Mouse (Mus musculus) embryonic facial prominence, embryonic 15.5 days (tissue): ENCODE results near the gene Ngf. TPM values are rescaled to one million over a fixed set of nuclear protein-coding genes. Genes with fewer than 3 reads are reported as not detected.

Experiments
- ATAC-seq: fragments of 200-750 bp; cut with Nextera tagmentation; 2 replicates; pipeline ENCODE4 v1.8.0; 2017; ENCODE audit warnings: low read depth, moderate TSS enrichment; ENCODE audit not compliant: insufficient number of reproducible peaks, low FRiP score, low TSS enrichment
- H3K27ac ChIP-seq: fragments of 300-500 bp; sonication (generic); replicated peaks from 2 replicates; pipeline ENCODE4 v1.5.1; 2015; ENCODE audit warnings: mild to moderate bottlenecking, inconsistent platforms
- H3K27me3 ChIP-seq: fragments of 300-500 bp; sonication (generic); 2 replicates; pipeline ENCODE4 v1.6.1; 2015; ENCODE audit warnings: inconsistent platforms
- H3K36me3 ChIP-seq: fragments of 300-500 bp; sonication (generic); 2 replicates; pipeline ENCODE4 v1.6.1; 2015; ENCODE audit warnings: mild to moderate bottlenecking, inconsistent platforms
- H3K4me1 ChIP-seq: fragments of 300-500 bp; sonication (generic); 2 replicates; pipeline ENCODE4 v1.6.1; 2015; ENCODE audit warnings: inconsistent platforms
- H3K4me2 ChIP-seq: fragments of 300-500 bp; sonication (generic); replicated peaks from 2 replicates; pipeline ENCODE4 v1.6.1; 2015; ENCODE audit warnings: mild to moderate bottlenecking, inconsistent platforms
- H3K4me3 ChIP-seq: fragments of 300-500 bp; sonication (generic); replicated peaks from 2 replicates; pipeline ENCODE4 v1.5.1; 2015; ENCODE audit warnings: mild to moderate bottlenecking, inconsistent platforms
- H3K9ac ChIP-seq: fragments of 300-500 bp; sonication (generic); 2 replicates; pipeline ENCODE4 v1.6.1; 2015; ENCODE audit warnings: inconsistent platforms
- H3K9me3 ChIP-seq: fragments of 300-500 bp; sonication (generic); replicated peaks from 2 replicates; pipeline ENCODE4 v1.6.1; 2016; ENCODE audit warnings: inconsistent platforms
- WGBS: fragments of 180-500 bp; shearing (Covaris S2); methylation state at CpG from one replicate; pipeline ENCODE4 v1.1.7; 2015; 5-methylcytosine and 5-hydroxymethylcytosine counted together
- polyA plus RNA-seq: library from polyadenylated mRNA; unstranded; fragments of >200 nt; fragmentation: Nextera tagmentation; extraction: Ambion mirVana; gene quantifications from 2 replicates; pipeline ENCODE4 v1.2.1, GENCODE M21; 2015

Ngf gene
- polyA plus RNA-seq, 1 experiment from 2014 or later, result 9.7 TPM

- Histone ChIP-seq H3K27ac (no peak overlapping the region), H3K27me3 (no peaks in the 10 kb centered on the region), H3K4me2 (no peak overlapping the region), H3K9me3 (no peaks in the 10 kb centered on the region), H3K9ac (no peak overlapping the region), H3K36me3 (no peaks in the 10 kb centered on the region), H3K4me3 (no peak overlapping the region), H3K4me1 (0 out of 2 replicates have a peak, but pooled peaks cover 3% of the 10 kb centered on the region)
- no peak for ATAC-seq
- WGBS, result 66% methylated on average over 6 of the region's 6 CpGs
Measured at GRCm38 (mm10) chr3:102553935-102554670, 84.4 kb downstream of the Ngf start.

DNA sequence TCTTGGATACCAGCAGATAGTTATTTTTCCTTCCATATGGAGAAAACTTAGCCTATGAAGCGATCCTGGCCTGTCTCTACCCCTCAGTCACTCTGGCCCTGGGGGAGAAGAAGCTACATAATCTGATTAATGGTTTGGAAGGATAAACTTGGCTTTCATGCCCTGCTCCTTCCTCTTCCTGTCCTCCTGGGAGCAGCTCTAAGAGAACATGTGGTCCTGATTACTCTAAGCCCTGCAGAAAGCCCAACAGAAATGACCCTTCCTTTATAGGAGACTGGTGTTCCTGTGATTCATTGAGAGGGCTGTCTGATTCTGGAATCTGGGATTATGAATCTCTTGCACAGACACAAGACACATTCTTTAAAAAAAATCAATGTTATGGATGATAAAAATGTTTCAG, 86.4 kb downstream of the Ngf start:
- 0 out of 2 replicates have a peak, but pooled peaks cover 3% of the 10 kb centered on the region for H3K4me1 ChIP-seq
- WGBS, result 36% methylated on average over 1 of the region's 1 CpGs
- H3K36me3 ChIP-seq, result no peaks in the 10 kb centered on the region
- H3K27ac ChIP-seq, result no peak overlapping the region
- no peaks in the 10 kb centered on the region for H3K9me3 ChIP-seq
- no peaks in the 10 kb centered on the region for H3K27me3 ChIP-seq
- H3K4me3 ChIP-seq, result no peak overlapping the region
- H3K4me2 ChIP-seq, result no peak overlapping the region
- no peak overlapping the region for H3K9ac ChIP-seq
- no peak for ATAC-seq

GRCm38 (mm10) chr3:102556645-102557044, 86.9 kb downstream of the Ngf start:
- no peaks in the 10 kb centered on the region for H3K9me3 ChIP-seq
- H3K4me1 ChIP-seq, result 0 out of 2 replicates have a peak, but pooled peaks cover 3% of the 10 kb centered on the region
- H3K36me3 ChIP-seq, result no peaks in the 10 kb centered on the region
- no peaks in the 10 kb centered on the region for H3K27me3 ChIP-seq
- no peak overlapping the region for H3K4me2 ChIP-seq
- no peak overlapping the region for H3K9ac ChIP-seq
- H3K27ac ChIP-seq, result no peak overlapping the region
- H3K4me3 ChIP-seq, result no peak overlapping the region
- ATAC-seq, result no peak
